Mouse (Mus musculus): ENCODE measurements around the gene Cep295nl. TPM values are rescaled to one million over a fixed set of nuclear protein-coding genes. Genes with fewer than 3 reads are reported as not detected.
A peak's percentile ranks its signal among the peaks of the same experiment; 100 is the strongest.

The Cep295nl gene
- polyA plus RNA-seq, 1 experiment from 2014 or later = 1.2 TPM

DNA sequence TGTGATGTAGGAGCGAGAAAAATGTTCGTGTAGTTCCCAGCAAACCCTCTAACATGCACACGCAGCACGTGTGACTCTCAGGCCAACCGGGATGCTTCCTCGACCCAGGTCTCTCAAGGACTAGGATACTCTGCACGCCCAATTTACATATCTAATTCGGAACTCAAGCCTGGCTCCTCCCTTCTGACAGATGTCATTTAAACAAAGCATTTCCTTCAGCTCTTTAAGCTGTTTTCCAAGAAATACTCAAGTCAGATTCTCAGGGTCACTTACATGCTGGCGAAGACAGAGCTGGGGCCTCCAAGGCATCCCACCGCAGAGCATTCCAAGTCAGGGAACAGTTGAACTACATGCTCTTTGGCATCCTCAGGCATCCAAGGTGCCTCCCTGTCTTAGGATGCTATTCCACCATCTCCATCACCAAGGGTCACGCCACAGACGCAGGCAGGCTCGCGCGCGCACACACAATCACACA lies 53.2 kb downstream of the Cep295nl start:
- Histone ChIP-seq H3K4me3 (peak overlapping the region; percentile 92), H3K4me1 (peaks cover 14% of the 10 kb centered on the region), H3K4me2 (peak overlapping the region; percentile 79), H3K9ac (peak overlapping the region; percentile 93), H3K27ac (peak overlapping the region; percentile 89; the same call in 1 of the 2 replicates), H3K36me3 (peaks cover 36% of the 10 kb centered on the region), H3K27me3 (no peaks in the 10 kb centered on the region), H3K9me3 (no peaks in the 10 kb centered on the region)
- WGBS = under 1% methylated on average over 16 of the region's 16 CpGs
- no peak for ATAC-seq (ENCODE audit: insufficient number of reproducible peaks, low FRiP score, low TSS enrichment, low read depth)

DNA sequence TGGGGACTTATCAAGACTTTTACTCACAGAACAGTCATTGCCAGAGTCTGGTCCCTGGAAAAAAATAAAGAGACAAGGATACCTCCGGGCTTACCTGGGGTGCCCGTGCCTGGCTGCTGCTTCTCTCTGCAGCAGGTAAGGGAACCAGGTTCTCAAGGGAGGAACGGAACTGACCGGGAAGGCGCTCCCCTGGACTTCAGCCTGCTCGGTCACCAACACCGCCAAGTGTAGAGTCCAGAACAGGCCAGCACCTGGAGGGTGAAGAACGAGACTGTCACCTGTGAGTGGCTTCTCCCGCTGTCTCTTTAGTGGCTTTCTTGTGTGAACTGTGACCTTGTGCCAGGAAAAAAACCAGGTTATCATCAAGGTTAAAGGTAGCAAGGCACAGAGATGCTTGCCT lies 54.7 kb downstream of the Cep295nl start:
- Histone ChIP-seq H3K9me3 (no peaks in the 10 kb centered on the region), H3K9ac (no peak overlapping the region), H3K4me2 (no peak overlapping the region), H3K27me3 (no peaks in the 10 kb centered on the region), H3K27ac (no peak overlapping the region), H3K4me3 (no peak overlapping the region), H3K36me3 (peaks cover 49% of the 10 kb centered on the region), H3K4me1 (peaks cover 14% of the 10 kb centered on the region)
- ATAC-seq (ENCODE audit: insufficient number of reproducible peaks, low FRiP score, low TSS enrichment, low read depth) = no peak
- WGBS = 95% methylated on average over 9 of the region's 9 CpGs

DNA sequence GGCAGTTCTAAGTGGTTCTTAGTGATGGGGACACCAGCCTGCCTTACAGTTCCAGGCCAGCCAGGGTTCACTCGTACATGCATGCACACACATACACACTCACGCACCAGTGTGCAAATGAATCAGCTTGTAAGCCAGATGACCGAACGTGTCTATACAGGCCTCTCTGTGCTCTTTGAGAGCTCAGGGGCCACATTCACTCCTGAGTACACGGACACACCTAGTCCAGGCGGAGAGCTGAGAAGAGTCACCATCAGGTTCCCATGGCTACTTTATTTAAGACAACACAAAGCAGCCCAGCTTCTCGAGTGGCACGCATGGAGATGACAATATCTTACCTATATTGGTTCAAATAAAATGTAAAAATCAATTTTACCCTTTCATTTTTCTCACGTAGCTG lies 55.9 kb downstream of the Cep295nl start:
- WGBS = 93% methylated on average over 9 of the region's 9 CpGs
- no peak overlapping the region for H3K9ac ChIP-seq
- ATAC-seq (ENCODE audit: insufficient number of reproducible peaks, low FRiP score, low TSS enrichment, low read depth) = no peak
- peaks cover 14% of the 10 kb centered on the region for H3K4me1 ChIP-seq
- H3K9me3 ChIP-seq = no peaks in the 10 kb centered on the region
- H3K4me2 ChIP-seq = no peak overlapping the region
- H3K27me3 ChIP-seq = no peaks in the 10 kb centered on the region
- no peak overlapping the region for H3K27ac ChIP-seq
- peaks cover 61% of the 10 kb centered on the region for H3K36me3 ChIP-seq
- H3K4me3 ChIP-seq = no peak overlapping the region

DNA sequence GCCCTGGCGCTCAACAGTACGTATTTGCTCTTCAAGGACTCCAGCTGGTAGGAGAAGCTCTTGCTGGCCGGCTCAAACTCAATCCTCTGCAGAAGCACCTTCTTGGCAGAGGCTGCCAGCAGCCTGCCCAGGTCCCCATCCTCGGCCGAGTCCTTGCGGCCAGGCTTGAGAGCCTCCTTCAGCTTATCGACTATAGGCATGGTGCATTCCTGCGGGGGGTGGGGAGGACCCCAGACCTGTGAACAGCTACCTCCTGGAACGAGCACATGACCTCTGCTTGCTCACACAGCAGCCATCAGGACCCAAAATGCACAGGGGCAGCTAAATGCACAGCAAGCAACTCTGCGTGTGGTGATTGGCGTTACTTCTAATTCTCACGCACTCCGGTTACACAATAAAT lies 56.5 kb downstream of the Cep295nl start:
- no peaks in the 10 kb centered on the region for H3K27me3 ChIP-seq
- H3K4me1 ChIP-seq = peaks cover 13% of the 10 kb centered on the region
- H3K9me3 ChIP-seq = no peaks in the 10 kb centered on the region
- no peak overlapping the region for H3K4me3 ChIP-seq
- H3K36me3 ChIP-seq = peaks cover 67% of the 10 kb centered on the region
- no peak overlapping the region for H3K4me2 ChIP-seq
- no peak for ATAC-seq (ENCODE audit: insufficient number of reproducible peaks, low FRiP score, low TSS enrichment, low read depth)
- H3K9ac ChIP-seq = no peak overlapping the region
- no peak overlapping the region for H3K27ac ChIP-seq
- 91% methylated on average over 13 of the region's 13 CpGs for whole genome bisulfite sequencing

Other genes starting within 250 kb of the Cep295nl start
- 0.12 and 0.15 TPM in 2 replicates for gene Dnah17, start 211.9 kb downstream of the Cep295nl start, polyA plus RNA-seq (2015; fragmentation: Nextera tagmentation; extraction: Ambion mirVana)
- gene Cyth1, start 93.9 kb downstream of the Cep295nl start, polyA plus RNA-seq (2015; fragmentation: Nextera tagmentation; extraction: Ambion mirVana) = 16.1 and 16.2 TPM in 2 replicates
- 21.0 and 21.3 TPM in 2 replicates for gene Usp36, start 52.3 kb downstream of the Cep295nl start, polyA plus RNA-seq (2015; fragmentation: Nextera tagmentation; extraction: Ambion mirVana)
- gene Timp2, start 13.2 kb upstream of the Cep295nl start, polyA plus RNA-seq (2015; fragmentation: Nextera tagmentation; extraction: Ambion mirVana) = 140 and 168 TPM in 2 replicates
- gene Lgals3bp, start 59.6 kb upstream of the Cep295nl start, polyA plus RNA-seq (2015; fragmentation: Nextera tagmentation; extraction: Ambion mirVana) = 8.0 and 11.5 TPM in 2 replicates
- 29.3 and 30.6 TPM in 2 replicates for gene Cant1, start 76.6 kb upstream of the Cep295nl start, polyA plus RNA-seq (2015; fragmentation: Nextera tagmentation; extraction: Ambion mirVana)
- 12.1 and 14.8 TPM in 2 replicates for gene C1qtnf1, start 85.7 kb upstream of the Cep295nl start, polyA plus RNA-seq (2015; fragmentation: Nextera tagmentation; extraction: Ambion mirVana)
- 6.1 and 6.6 TPM in 2 replicates for gene Engase, start 134.3 kb upstream of the Cep295nl start, polyA plus RNA-seq (2015; fragmentation: Nextera tagmentation; extraction: Ambion mirVana)